In the genomic region with DNA sequence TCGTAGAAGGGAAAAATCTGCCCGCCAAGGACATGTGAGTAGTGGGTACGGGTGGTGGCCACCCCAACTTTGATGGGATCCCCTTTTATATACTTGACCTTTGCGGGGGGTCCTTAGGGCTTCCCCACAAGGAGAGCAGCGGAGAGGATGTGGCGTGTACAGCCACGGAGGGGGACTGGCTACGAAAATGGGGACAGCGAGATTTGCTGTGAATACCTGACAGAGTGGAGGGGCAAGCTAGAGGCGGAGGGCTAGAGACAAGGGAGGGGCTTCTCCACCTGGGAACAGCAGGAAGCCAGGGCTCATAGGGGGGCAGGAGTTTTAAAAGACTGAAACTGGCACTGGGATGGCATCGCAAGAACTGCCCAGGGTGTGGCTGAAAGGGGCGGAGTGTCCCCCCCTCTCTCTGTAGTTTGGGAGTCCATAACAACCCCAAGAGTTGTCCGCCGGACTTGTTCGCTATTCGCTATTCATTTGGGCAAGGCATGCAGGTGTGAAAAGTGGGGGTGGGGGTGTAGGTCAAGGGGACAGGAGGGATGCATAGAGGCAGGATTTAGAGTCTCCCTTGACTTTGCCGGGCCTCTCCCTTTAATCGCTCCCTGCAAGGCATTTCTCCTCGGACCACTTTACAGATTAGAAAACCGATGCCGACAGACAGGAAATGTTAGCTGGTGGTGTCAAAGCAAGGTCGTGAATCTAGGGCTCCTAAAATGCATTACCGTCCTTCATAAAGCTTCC, we compare ENCODE assay signal across 8 mouse cellular contexts. TPM values are rescaled to one million over a fixed set of nuclear protein-coding genes. Genes with fewer than 3 reads are reported as not detected.
DNase-seq lines count a peak whose midpoint lies in the region; ATAC-seq and TF ChIP-seq lines count a peak whose summit lies in the region.

No protein-coding gene starts in this region.

- H3K27ac ChIP-seq in kidney, embryonic 15.5 days = peak overlapping the region; percentile 43
- no peak overlapping the region for H3K27ac ChIP-seq in MEL (ENCODE audit: control insufficient read depth, low read depth, low read length)
- no peak overlapping the region for H3K27ac ChIP-seq in embryonic facial prominence, embryonic 15.5 days (replicated peaks)
- H3K27ac ChIP-seq in limb, embryonic 11.5 days (replicated peaks; ENCODE audit: low read depth, low read length) = no peak overlapping the region

- peak overlapping the region; percentile 95 for H3K4me2 ChIP-seq in kidney, embryonic 15.5 days
- H3K4me2 ChIP-seq in embryonic facial prominence, embryonic 15.5 days (replicated peaks) = peak overlapping the region; percentile 97
- peak overlapping the region; percentile 53 for H3K4me2 ChIP-seq in limb, embryonic 11.5 days (ENCODE audit: low read depth, severe bottlenecking)
- peak overlapping the region; percentile 88 for H3K4me2 ChIP-seq in myocyte (ENCODE audit: low read depth)

- ATAC-seq in kidney, embryonic 15.5 days (replicated peaks; ENCODE audit: low FRiP score) = peak; percentile 16
- peak; percentile 20; the same call in 1 of the 2 replicates for ATAC-seq in embryonic facial prominence, embryonic 15.5 days (ENCODE audit: insufficient number of reproducible peaks, low FRiP score, low TSS enrichment, low read depth)
- peak; percentile 41; the same call in 1 of the 2 replicates for ATAC-seq in limb, embryonic 11.5 days (ENCODE audit: insufficient number of reproducible peaks, low FRiP score, low TSS enrichment, low read depth)

- TF ChIP-seq POLR2A in MEL (IDR thresholded peaks at IDR 0.05; ENCODE audit: control insufficient read depth in 1 of 2, insufficient read depth in 1 of 2, low read depth in 1 of 2, low read length in 2 of 2, poor library complexity in 1 of 2) = no peak
- no peak for TF ChIP-seq POLR2A in myocyte (IDR thresholded peaks at IDR 0.05; ENCODE audit: insufficient read length, low read depth)

- H3K36me3 ChIP-seq in kidney, embryonic 15.5 days = no peaks in the 10 kb centered on the region
- no peaks in the 10 kb centered on the region for H3K36me3 ChIP-seq in MEL (ENCODE audit: control insufficient read depth in 1 of 2, insufficient read depth in 2 of 2, low read length in 2 of 2)
- no peaks in the 10 kb centered on the region for H3K36me3 ChIP-seq in embryonic facial prominence, embryonic 15.5 days
- no peaks in the 10 kb centered on the region for H3K36me3 ChIP-seq in limb, embryonic 11.5 days (ENCODE audit: control insufficient read depth, insufficient read depth, low read length)
- H3K36me3 ChIP-seq in myocyte (ENCODE audit: control insufficient read depth, insufficient read depth) = no peaks in the 10 kb centered on the region

- H3K79me2 ChIP-seq in MEL (ENCODE audit: control insufficient read depth, insufficient read depth, low read length, poor library complexity) (no peaks in the 10 kb centered on the region), myocyte (ENCODE audit: control insufficient read depth, insufficient read depth) (peaks cover 12% of the 10 kb centered on the region)

- no peaks in the 10 kb centered on the region for H3K27me3 ChIP-seq in kidney, embryonic 15.5 days
- no peaks in the 10 kb centered on the region for H3K27me3 ChIP-seq in MEL (ENCODE audit: control insufficient read depth in 1 of 2, insufficient read depth in 2 of 2, low read length in 2 of 2)
- H3K27me3 ChIP-seq in embryonic facial prominence, embryonic 15.5 days = 0 out of 2 replicates have a peak, but pooled peaks cover 6% of the 10 kb centered on the region
- H3K27me3 ChIP-seq in limb, embryonic 11.5 days (ENCODE audit: control insufficient read depth, insufficient read depth, low read length) = peaks cover 13% of the 10 kb centered on the region
- no peaks in the 10 kb centered on the region for H3K27me3 ChIP-seq in myocyte (ENCODE audit: control insufficient read depth, insufficient read depth, insufficient read length)

- H3K9ac ChIP-seq in kidney, embryonic 15.5 days = peak overlapping the region; percentile 60
- H3K9ac ChIP-seq in MEL (ENCODE audit: control insufficient read depth, low read depth, low read length, poor library complexity, severe bottlenecking) = peak overlapping the region; percentile 67
- H3K9ac ChIP-seq in embryonic facial prominence, embryonic 15.5 days = peak overlapping the region; percentile 44
- H3K9ac ChIP-seq in limb, embryonic 11.5 days (ENCODE audit: low read length) = no peak overlapping the region; the same call in 1 of the 2 replicates

- H3ac ChIP-seq in myocyte (ENCODE audit: control insufficient read depth, insufficient read length) = peak overlapping the region; percentile 31

- 2% methylated on average over 23 of the region's 23 CpGs for WGBS in kidney, embryonic 15.5 days
- 2% methylated on average over 23 of the region's 23 CpGs for WGBS in embryonic facial prominence, embryonic 15.5 days
- under 1% methylated on average over 23 of the region's 23 CpGs for WGBS in limb, embryonic 11.5 days

- H3K4me1 ChIP-seq in kidney, embryonic 15.5 days = peaks cover 38% of the 10 kb centered on the region
- H3K4me1 ChIP-seq in MEL (ENCODE audit: control insufficient read depth in 1 of 2, insufficient read depth in 2 of 2, low read length in 2 of 2) = peaks cover 0 to 8% of the 10 kb centered on the region in 2 experiments; a peak in 1 of 4 replicates
- H3K4me1 ChIP-seq in embryonic facial prominence, embryonic 15.5 days = peaks cover 24% of the 10 kb centered on the region
- peaks cover 10% of the 10 kb centered on the region for H3K4me1 ChIP-seq in limb, embryonic 11.5 days (ENCODE audit: control insufficient read depth, insufficient read depth, low read length)

- TF ChIP-seq EP300 in MEL (IDR thresholded peaks at IDR 0.05; ENCODE audit: low read depth in 1 of 2, low read length in 2 of 2) = no peak

- DNase-seq in kidney, adult 11 months = no peak
- no peak for DNase-seq in MEL (ENCODE audit: low read depth, low spot score)
- DNase-seq in limb, embryonic 11.5 days (ENCODE audit: low spot score) = no peak
- no peak for DNase-seq in left cerebral cortex, adult 9 months (ENCODE audit: low spot score in 2 of 2)
- no peak for DNase-seq in left cerebral cortex, postnatal 14 days (ENCODE audit: low spot score in 2 of 2)

- no peaks in the 10 kb centered on the region for H3K9me3 ChIP-seq in kidney, embryonic 15.5 days (replicated peaks)
- no peaks in the 10 kb centered on the region for H3K9me3 ChIP-seq in MEL (replicated peaks; ENCODE audit: insufficient read depth, low read length)
- no peaks in the 10 kb centered on the region for H3K9me3 ChIP-seq in embryonic facial prominence, embryonic 15.5 days (replicated peaks)
- H3K9me3 ChIP-seq in limb, embryonic 11.5 days (ENCODE audit: control insufficient read depth, low read length) = no peaks in the 10 kb centered on the region

- TF ChIP-seq CTCF in MEL (IDR thresholded peaks at IDR 0.05 in 2 of 3, conservative IDR thresholded peaks at IDR 0.05 in 1 of 3; ENCODE audit: control insufficient read depth in 1 of 3, insufficient read depth in 1 of 3, low read depth in 2 of 3, low read length in 3 of 3, poor library complexity in 1 of 3, severe bottlenecking in 1 of 3) = no peak

- intact Hi-C loops in left cerebral cortex, postnatal 14 days (cut with DNase I) = no loop called here

- no peak for TF ChIP-seq RAD21 in MEL (IDR thresholded peaks at IDR 0.05; ENCODE audit: low read depth, low read length)

- H3K4me3 ChIP-seq in kidney, embryonic 15.5 days (replicated peaks) = peak overlapping the region; percentile 62
- H3K4me3 ChIP-seq in MEL (ENCODE audit: control insufficient read depth in 1 of 2, insufficient read depth in 1 of 2, low read depth in 2 of 2, low read length in 2 of 2) (peak overlapping the region; percentile 64 to 69), myocyte (peak overlapping the region; percentile 68)
- peak overlapping the region; percentile 61 for H3K4me3 ChIP-seq in embryonic facial prominence, embryonic 15.5 days (replicated peaks)
- peak overlapping the region; percentile 31 for H3K4me3 ChIP-seq in limb, embryonic 11.5 days (ENCODE audit: low read depth, low read length)

RNA-seq across cellular contexts. Expression of a gene that starts 0.6 kb away (rescaled TPM):
- polyA plus RNA-seq in kidney, embryonic 15.5 days (2015; fragmentation: Nextera tagmentation; extraction: Ambion mirVana) = 15.4 and 18.5 TPM in 2 replicates
- total RNA-seq in MEL (2012; rRNA removed) = 1.4 and 1.6 TPM in 2 replicates
- polyA plus RNA-seq in MEL (2012; ENCODE audit: insufficient read depth in 1 of 2, insufficient read length in 2 of 2, low read depth in 1 of 2, low replicate concordance in 2 of 2, missing spikeins in 1 of 2) (1 to 10 TPM in 1 of 2 experiments, not detected in 1; 2.5 TPM), myocyte (2012; fragmentation: generic; extraction: Trizol) (26.9 TPM)
- 13.4 and 13.6 TPM in 2 replicates for polyA plus RNA-seq in embryonic facial prominence, embryonic 15.5 days (2015; fragmentation: Nextera tagmentation; extraction: Ambion mirVana)
- polyA plus RNA-seq in limb, embryonic 11.5 days (2014; fragmentation: Nextera tagmentation; extraction: Ambion mirVana) = 3.3 and 4.4 TPM in 2 replicates
- total RNA-seq in left cerebral cortex, postnatal 14 days (2021) = 1 to 10 TPM; 3.2 to 6.7 TPM

RNA-seq across cellular contexts. Expression of a gene that starts 30.0 kb away (rescaled TPM):
- polyA plus RNA-seq in kidney, embryonic 15.5 days (2015; fragmentation: Nextera tagmentation; extraction: Ambion mirVana) = 2.8 and 3.2 TPM in 2 replicates
- not detected in 2 replicates for total RNA-seq in MEL (2012; rRNA removed)
- polyA plus RNA-seq in MEL (2012; ENCODE audit: insufficient read depth in 1 of 2, insufficient read length in 2 of 2, low read depth in 1 of 2, low replicate concordance in 2 of 2, missing spikeins in 1 of 2) (not detected), myocyte (2012; fragmentation: generic; extraction: Trizol) (not detected)
- polyA plus RNA-seq in embryonic facial prominence, embryonic 15.5 days (2015; fragmentation: Nextera tagmentation; extraction: Ambion mirVana) = 41.7 and 48.4 TPM in 2 replicates
- polyA plus RNA-seq in limb, embryonic 11.5 days (2014; fragmentation: Nextera tagmentation; extraction: Ambion mirVana) = 4.0 TPM in 2 replicates
- total RNA-seq in left cerebral cortex, postnatal 14 days (2021) = not detected

RNA-seq across cellular contexts. Expression of a gene that starts 32.1 kb away (rescaled TPM):
- polyA plus RNA-seq in kidney, embryonic 15.5 days (2015; fragmentation: Nextera tagmentation; extraction: Ambion mirVana) = 249 and 260 TPM in 2 replicates
- 316 and 318 TPM in 2 replicates for total RNA-seq in MEL (2012; rRNA removed)
- polyA plus RNA-seq in MEL (2012; ENCODE audit: insufficient read depth in 1 of 2, insufficient read length in 2 of 2, low read depth in 1 of 2, low replicate concordance in 2 of 2, missing spikeins in 1 of 2) (100 to 1,000 TPM in 1 of 2 experiments, not detected in 1; 269 TPM), myocyte (2012; fragmentation: generic; extraction: Trizol) (139 TPM)
- polyA plus RNA-seq in embryonic facial prominence, embryonic 15.5 days (2015; fragmentation: Nextera tagmentation; extraction: Ambion mirVana) = 205 and 222 TPM in 2 replicates
- 274 and 281 TPM in 2 replicates for polyA plus RNA-seq in limb, embryonic 11.5 days (2014; fragmentation: Nextera tagmentation; extraction: Ambion mirVana)
- 10 to 100 TPM; 86.2 to 86.3 TPM for total RNA-seq in left cerebral cortex, postnatal 14 days (2021)

RNA-seq across cellular contexts. Expression of a gene that starts 46.0 kb away (rescaled TPM):
- 2.6 and 5.9 TPM in 2 replicates for polyA plus RNA-seq in kidney, embryonic 15.5 days (2015; fragmentation: Nextera tagmentation; extraction: Ambion mirVana)
- total RNA-seq in MEL (2012; rRNA removed) = not detected in 2 replicates
- polyA plus RNA-seq in MEL (2012; ENCODE audit: insufficient read depth in 1 of 2, insufficient read length in 2 of 2, low read depth in 1 of 2, low replicate concordance in 2 of 2, missing spikeins in 1 of 2) (not detected), myocyte (2012; fragmentation: generic; extraction: Trizol) (not detected)
- 4.0 and 5.4 TPM in 2 replicates for polyA plus RNA-seq in embryonic facial prominence, embryonic 15.5 days (2015; fragmentation: Nextera tagmentation; extraction: Ambion mirVana)
- polyA plus RNA-seq in limb, embryonic 11.5 days (2014; fragmentation: Nextera tagmentation; extraction: Ambion mirVana) = 0.18 and 0.67 TPM in 2 replicates
- total RNA-seq in left cerebral cortex, postnatal 14 days (2021) = not detected

RNA-seq across cellular contexts. Expression of a gene that starts 51.6 kb away (rescaled TPM):
- polyA plus RNA-seq in kidney, embryonic 15.5 days (2015; fragmentation: Nextera tagmentation; extraction: Ambion mirVana) = 33.6 and 40.2 TPM in 2 replicates
- total RNA-seq in MEL (2012; rRNA removed) = 98.2 and 103 TPM in 2 replicates
- polyA plus RNA-seq in MEL (2012; ENCODE audit: insufficient read depth in 1 of 2, insufficient read length in 2 of 2, low read depth in 1 of 2, low replicate concordance in 2 of 2, missing spikeins in 1 of 2) (100 to 1,000 TPM in 1 of 2 experiments, not detected in 1; 133 TPM), myocyte (2012; fragmentation: generic; extraction: Trizol) (31.7 TPM)
- polyA plus RNA-seq in embryonic facial prominence, embryonic 15.5 days (2015; fragmentation: Nextera tagmentation; extraction: Ambion mirVana) = 36.8 and 40.0 TPM in 2 replicates
- polyA plus RNA-seq in limb, embryonic 11.5 days (2014; fragmentation: Nextera tagmentation; extraction: Ambion mirVana) = 50.5 TPM in 2 replicates
- total RNA-seq in left cerebral cortex, postnatal 14 days (2021) = 10 to 100 TPM; 12.4 to 14.1 TPM
